Mouse (Mus musculus): ENCODE measurements around the gene Hspb8. TPM values are rescaled to one million over a fixed set of nuclear protein-coding genes. Genes with fewer than 3 reads are reported as not detected.

Gene Hspb8
- polyA plus RNA-seq, 1 experiment from 2014 or later = 8.0 TPM

DNA sequence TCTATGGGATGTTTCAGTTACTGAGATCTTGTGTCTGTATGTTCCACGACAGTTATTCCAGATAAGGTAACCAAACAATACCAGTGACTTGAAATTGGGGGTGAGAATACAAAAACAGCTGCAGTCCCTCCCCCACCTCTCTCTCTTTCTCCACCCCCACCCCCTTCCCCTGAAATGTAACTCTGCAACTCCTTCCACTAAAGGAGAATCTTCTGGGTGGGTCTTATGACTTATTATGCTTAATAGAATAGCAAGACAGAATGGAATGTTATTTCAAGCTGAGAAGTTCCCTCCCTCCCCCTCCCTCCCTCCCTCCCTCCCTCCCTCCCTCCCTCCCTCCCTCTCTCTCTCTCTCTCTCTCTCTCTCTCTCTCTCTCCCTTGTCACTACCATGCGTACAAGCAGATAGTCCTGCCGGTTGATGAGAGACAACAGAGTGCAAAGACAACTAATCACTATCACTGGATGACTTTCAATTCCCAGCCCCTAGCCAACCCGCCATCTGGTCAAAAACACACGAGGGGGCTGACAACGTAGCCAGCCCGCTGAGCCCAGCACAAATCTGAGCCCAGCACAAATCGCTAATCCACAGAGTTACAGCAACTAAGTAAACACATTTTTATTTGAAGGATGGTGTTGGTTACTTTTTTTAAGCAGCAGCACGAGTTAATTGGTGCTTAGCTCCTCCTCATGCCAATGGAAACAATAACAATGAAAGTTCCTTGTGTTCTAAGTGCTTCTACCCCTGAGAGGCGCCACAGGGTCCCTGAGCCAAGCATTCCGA is 25.9 kb upstream of the Hspb8 start:
- DNase-seq (ENCODE audit: low spot score) (no peak), ATAC-seq (replicated peaks; ENCODE audit: low FRiP score) (no peak)
- Histone ChIP-seq H3K4me3 (ENCODE audit: low read depth, low read length) (no peak overlapping the region), H3K4me2 (ENCODE audit: low read depth, low read length, severe bottlenecking) (no peak overlapping the region), H3K9me3 (ENCODE audit: control insufficient read depth, low read length) (no peaks in the 10 kb centered on the region), H3K36me3 (ENCODE audit: control insufficient read depth, insufficient read depth, low read length) (no peaks in the 10 kb centered on the region), H3K4me1 (replicated peaks; ENCODE audit: control insufficient read depth, insufficient read depth, low read length) (peaks cover 8% of the 10 kb centered on the region; the same call in 1 of the 2 replicates), H3K27me3 (ENCODE audit: control insufficient read depth, insufficient read depth, low read length) (peaks cover 4% of the 10 kb centered on the region), H3K9ac (ENCODE audit: low read length) (no peak overlapping the region), H3K27ac (ENCODE audit: low read depth, low read length) (no peak overlapping the region)
- 3% methylated on average over 11 of the region's 11 CpGs for WGBS

- ATAC-seq (replicated peaks; ENCODE audit: low FRiP score) (no peak), DNase-seq (ENCODE audit: low spot score) (no peak)
- Histone ChIP-seq H3K4me3 (ENCODE audit: low read depth, low read length) (no peak overlapping the region), H3K4me1 (replicated peaks; ENCODE audit: control insufficient read depth, insufficient read depth, low read length) (peaks cover 6% of the 10 kb centered on the region; the same call in 1 of the 2 replicates), H3K36me3 (ENCODE audit: control insufficient read depth, insufficient read depth, low read length) (no peaks in the 10 kb centered on the region), H3K9ac (ENCODE audit: low read length) (no peak overlapping the region), H3K9me3 (ENCODE audit: control insufficient read depth, low read length) (no peaks in the 10 kb centered on the region), H3K4me2 (ENCODE audit: low read depth, low read length, severe bottlenecking) (no peak overlapping the region), H3K27me3 (ENCODE audit: control insufficient read depth, insufficient read depth, low read length) (peaks cover 4% of the 10 kb centered on the region), H3K27ac (ENCODE audit: low read depth, low read length) (no peak overlapping the region)
- WGBS = 45% methylated on average over 11 of the region's 11 CpGs
Measured at GRCm38 (mm10) chr5:116447821-116448350, 25.2 kb upstream of the Hspb8 start.

DNA sequence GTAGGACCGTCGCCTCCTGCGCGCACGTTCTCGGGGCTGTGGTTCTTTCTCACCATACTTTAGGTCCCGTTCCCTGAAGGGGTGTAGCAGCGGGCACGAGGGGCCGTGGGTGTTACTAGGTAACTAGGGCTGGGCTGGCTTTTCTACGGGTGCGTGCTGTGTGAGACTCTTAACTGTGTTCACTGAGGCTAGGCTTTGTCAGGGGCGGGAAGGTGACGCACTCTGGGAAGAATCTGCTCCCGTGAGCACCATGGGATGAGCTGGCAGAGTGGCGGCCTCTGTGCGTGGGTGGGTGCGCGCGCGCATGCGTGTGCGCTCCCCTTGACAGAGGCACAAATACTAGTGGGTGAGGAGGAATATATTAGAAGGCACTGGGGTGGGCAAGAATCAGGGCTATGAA is 23.9 kb upstream of the Hspb8 start:
- Histone ChIP-seq H3K4me2 (ENCODE audit: low read depth, low read length, severe bottlenecking) (no peak overlapping the region), H3K27me3 (ENCODE audit: control insufficient read depth, insufficient read depth, low read length) (peaks cover 4% of the 10 kb centered on the region), H3K4me3 (ENCODE audit: low read depth, low read length) (no peak overlapping the region), H3K27ac (ENCODE audit: low read depth, low read length) (no peak overlapping the region), H3K9me3 (ENCODE audit: control insufficient read depth, low read length) (no peaks in the 10 kb centered on the region), H3K36me3 (ENCODE audit: control insufficient read depth, insufficient read depth, low read length) (no peaks in the 10 kb centered on the region), H3K4me1 (replicated peaks; ENCODE audit: control insufficient read depth, insufficient read depth, low read length) (peaks cover 6% of the 10 kb centered on the region; the same call in 1 of the 2 replicates), H3K9ac (ENCODE audit: low read length) (no peak overlapping the region)
- 50% methylated on average over 23 of the region's 23 CpGs for WGBS
- DNase-seq (ENCODE audit: low spot score) (no peak), ATAC-seq (replicated peaks; ENCODE audit: low FRiP score) (no peak)

DNA sequence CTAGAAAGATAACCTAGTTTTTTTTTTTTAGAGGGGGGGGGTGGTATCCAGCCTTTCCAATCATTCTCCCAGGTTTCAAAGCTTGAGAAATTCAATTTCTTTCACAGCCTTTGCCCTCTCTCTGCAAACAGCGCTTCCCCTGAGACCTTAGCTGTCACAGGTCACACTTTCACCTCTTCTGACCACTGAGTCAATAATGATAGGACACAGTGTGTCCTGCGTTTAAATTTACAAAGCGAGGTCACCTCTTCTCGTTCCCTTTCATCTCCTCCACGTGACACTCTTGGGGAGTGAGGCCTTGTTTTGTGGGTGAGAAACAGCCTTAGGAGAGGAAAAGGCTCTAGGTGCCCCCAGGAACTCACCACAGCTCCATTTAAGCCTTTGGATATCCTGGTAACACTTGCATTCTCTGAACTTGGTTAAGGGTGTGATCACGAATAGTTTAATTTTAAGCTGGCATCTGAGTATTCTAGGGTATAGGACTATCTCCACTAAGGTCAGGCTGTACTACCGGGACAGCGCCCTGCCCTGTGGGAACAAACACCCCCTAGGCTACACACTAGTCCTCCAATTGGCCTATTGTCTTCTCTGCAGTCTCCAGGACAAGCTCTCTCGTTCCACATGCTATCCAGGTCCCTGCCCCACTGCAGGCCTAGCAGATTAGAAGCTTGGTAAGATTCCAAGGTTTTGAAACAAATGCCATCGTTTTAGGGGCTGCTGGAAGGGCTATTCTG is 23.1 kb upstream of the Hspb8 start:
- ATAC-seq (replicated peaks; ENCODE audit: low FRiP score) (no peak), DNase-seq (ENCODE audit: low spot score) (no peak)
- Histone ChIP-seq H3K9me3 (ENCODE audit: control insufficient read depth, low read length) (no peaks in the 10 kb centered on the region), H3K9ac (ENCODE audit: low read length) (no peak overlapping the region), H3K4me3 (ENCODE audit: low read depth, low read length) (no peak overlapping the region), H3K27ac (ENCODE audit: low read depth, low read length) (no peak overlapping the region), H3K36me3 (ENCODE audit: control insufficient read depth, insufficient read depth, low read length) (no peaks in the 10 kb centered on the region), H3K4me1 (replicated peaks; ENCODE audit: control insufficient read depth, insufficient read depth, low read length) (peaks cover 6% of the 10 kb centered on the region; the same call in 1 of the 2 replicates), H3K4me2 (ENCODE audit: low read depth, low read length, severe bottlenecking) (no peak overlapping the region), H3K27me3 (ENCODE audit: control insufficient read depth, insufficient read depth, low read length) (peaks cover 4% of the 10 kb centered on the region)
- WGBS = 58% methylated on average over 10 of the region's 10 CpGs

GRCm38 (mm10) chr5:116444517-116444916 is 21.9 kb upstream of the Hspb8 start:
- H3K4me1 ChIP-seq (replicated peaks; ENCODE audit: control insufficient read depth, insufficient read depth, low read length) = peaks cover 6% of the 10 kb centered on the region; the same call in 1 of the 2 replicates
- DNase-seq (ENCODE audit: low spot score) (peak; percentile 74), ATAC-seq (replicated peaks; ENCODE audit: low FRiP score) (no peak)
- H3K27me3 ChIP-seq (ENCODE audit: control insufficient read depth, insufficient read depth, low read length) = peaks cover 4% of the 10 kb centered on the region
- 69% methylated on average over 27 of the region's 27 CpGs for WGBS
- no peak overlapping the region for H3K4me3 ChIP-seq (ENCODE audit: low read depth, low read length)
- H3K9ac ChIP-seq (ENCODE audit: low read length) = no peak overlapping the region
- no peaks in the 10 kb centered on the region for H3K9me3 ChIP-seq (ENCODE audit: control insufficient read depth, low read length)
- no peaks in the 10 kb centered on the region for H3K36me3 ChIP-seq (ENCODE audit: control insufficient read depth, insufficient read depth, low read length)
- H3K27ac ChIP-seq (ENCODE audit: low read depth, low read length) = no peak overlapping the region
- H3K4me2 ChIP-seq (ENCODE audit: low read depth, low read length, severe bottlenecking) = no peak overlapping the region

DNA sequence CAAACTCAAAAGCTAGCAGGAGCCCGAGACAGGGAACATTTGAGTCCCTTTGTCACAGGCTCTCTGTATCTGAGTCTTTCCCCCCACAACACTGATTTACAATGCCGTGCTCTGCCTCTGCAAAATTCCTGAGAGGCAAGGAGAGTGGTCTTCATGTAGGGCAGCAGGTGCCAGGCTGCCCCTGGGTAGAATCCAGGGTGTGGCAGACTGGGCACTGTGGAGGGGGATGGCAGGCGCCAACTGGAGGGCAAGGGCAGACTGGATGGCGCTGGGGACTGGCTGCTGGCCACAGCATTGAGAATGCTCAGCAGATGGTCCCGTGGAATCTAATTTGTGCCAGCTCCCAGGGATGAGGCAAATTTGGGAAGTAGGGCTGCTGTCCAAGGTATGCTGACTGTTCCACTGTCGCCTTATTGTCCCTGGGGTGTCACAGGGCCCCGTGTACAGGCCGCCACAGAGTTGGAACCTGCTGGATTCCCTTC is 20.8 kb upstream of the Hspb8 start:
- Histone ChIP-seq H3K27me3 (ENCODE audit: control insufficient read depth, insufficient read depth, low read length) (peaks cover 2% of the 10 kb centered on the region), H3K4me2 (ENCODE audit: low read depth, low read length, severe bottlenecking) (no peak overlapping the region), H3K4me3 (ENCODE audit: low read depth, low read length) (no peak overlapping the region), H3K9ac (ENCODE audit: low read length) (no peak overlapping the region), H3K9me3 (ENCODE audit: control insufficient read depth, low read length) (no peaks in the 10 kb centered on the region), H3K27ac (ENCODE audit: low read depth, low read length) (no peak overlapping the region), H3K4me1 (replicated peaks; ENCODE audit: control insufficient read depth, insufficient read depth, low read length) (no peaks in the 10 kb centered on the region), H3K36me3 (ENCODE audit: control insufficient read depth, insufficient read depth, low read length) (no peaks in the 10 kb centered on the region)
- WGBS = 81% methylated on average over 8 of the region's 8 CpGs
- DNase-seq (ENCODE audit: low spot score) (no peak), ATAC-seq (replicated peaks; ENCODE audit: low FRiP score) (no peak)

DNA sequence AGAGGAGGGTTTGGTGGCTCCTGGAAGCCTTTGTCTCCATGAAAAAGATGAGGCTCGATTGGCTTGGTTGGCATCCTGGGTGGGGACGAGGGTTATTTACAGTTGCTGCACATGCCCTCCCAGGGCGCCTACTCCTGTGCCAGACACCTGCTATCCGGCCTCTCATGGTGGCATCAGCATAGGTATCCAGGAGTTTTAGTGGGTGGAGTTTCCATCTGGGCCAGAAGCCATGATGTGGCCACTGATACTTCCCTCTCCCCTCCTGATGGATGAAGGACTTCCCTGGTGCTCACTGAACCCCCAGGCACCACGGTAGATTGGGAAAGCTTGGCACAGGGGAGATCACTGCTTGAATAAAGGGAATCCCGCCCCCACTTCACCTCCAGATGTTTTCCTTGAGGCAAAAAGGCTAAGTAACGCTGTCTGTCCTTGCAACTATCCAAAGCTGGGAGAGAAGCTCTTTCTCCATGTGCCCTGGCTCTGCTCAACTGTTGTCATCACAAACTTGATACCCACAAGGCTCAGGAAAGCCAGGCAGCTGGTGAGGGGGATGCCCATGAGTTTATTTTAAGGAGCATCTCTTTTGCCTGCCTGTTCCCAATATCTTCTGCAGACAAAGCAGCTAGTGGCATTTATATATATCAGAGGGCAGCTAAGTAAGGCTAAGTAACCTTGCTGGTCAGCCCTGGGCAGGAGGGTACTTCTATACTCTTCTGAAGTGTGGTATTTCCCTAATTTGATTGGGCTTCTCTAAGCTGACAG is 20.2 kb upstream of the Hspb8 start:
- Histone ChIP-seq H3K4me1 (replicated peaks; ENCODE audit: control insufficient read depth, insufficient read depth, low read length) (no peaks in the 10 kb centered on the region), H3K36me3 (ENCODE audit: control insufficient read depth, insufficient read depth, low read length) (no peaks in the 10 kb centered on the region), H3K27ac (ENCODE audit: low read depth, low read length) (no peak overlapping the region), H3K27me3 (ENCODE audit: control insufficient read depth, insufficient read depth, low read length) (peaks cover 2% of the 10 kb centered on the region), H3K9me3 (ENCODE audit: control insufficient read depth, low read length) (no peaks in the 10 kb centered on the region), H3K4me2 (ENCODE audit: low read depth, low read length, severe bottlenecking) (no peak overlapping the region), H3K9ac (ENCODE audit: low read length) (no peak overlapping the region), H3K4me3 (ENCODE audit: low read depth, low read length) (no peak overlapping the region)
- ATAC-seq (replicated peaks; ENCODE audit: low FRiP score) (no peak), DNase-seq (ENCODE audit: low spot score) (no peak)
- 79% methylated on average over 7 of the region's 7 CpGs for WGBS

GRCm38 (mm10) chr5:116440251-116440650 is 17.6 kb upstream of the Hspb8 start:
- H3K4me1 ChIP-seq (replicated peaks; ENCODE audit: control insufficient read depth, insufficient read depth, low read length) = no peaks in the 10 kb centered on the region; the same call in 1 of the 2 replicates

More at GRCm38 (mm10) chr5:116440251-116440650, 17.6 kb upstream of the Hspb8 start:
- WGBS = 60% methylated on average over 4 of the region's 4 CpGs
- DNase-seq (ENCODE audit: low spot score) = no peak
- Histone ChIP-seq H3K9me3 (ENCODE audit: control insufficient read depth, low read length) (no peaks in the 10 kb centered on the region), H3K27me3 (ENCODE audit: control insufficient read depth, insufficient read depth, low read length) (no peaks in the 10 kb centered on the region), H3K36me3 (ENCODE audit: control insufficient read depth, insufficient read depth, low read length) (no peaks in the 10 kb centered on the region), H3K4me3 (ENCODE audit: low read depth, low read length) (no peak overlapping the region), H3K27ac (ENCODE audit: low read depth, low read length) (no peak overlapping the region), H3K4me2 (ENCODE audit: low read depth, low read length, severe bottlenecking) (no peak overlapping the region), H3K9ac (ENCODE audit: low read length) (no peak overlapping the region)
- no peak for ATAC-seq (replicated peaks; ENCODE audit: low FRiP score)

Measured in forebrain, embryonic 11.5 days (tissue).